Mouse (Mus musculus) kidney, postnatal 14 days (tissue): ENCODE measurements around the gene Ube4b.

ENCODE experiments used
- DNase-seq: peaks from one replicate; pipeline ENCODE4 v3.0.0; 2022; ENCODE audit warnings: mixed read lengths

Gene Ube4b

GRCm38 (mm10) chr4:149393311-149393995 lies 33.1 kb downstream of the Ube4b start:
- DNase-seq = no peak

- no peak for DNase-seq
These were observed 34.2 kb downstream of the Ube4b start for GRCm38 (mm10) chr4:149392359-149392758.

GRCm38 (mm10) chr4:149381001-149381400 lies 45.5 kb downstream of the Ube4b start:
- no peak for DNase-seq

GRCm38 (mm10) chr4:149379881-149380280 lies 46.7 kb downstream of the Ube4b start:
- DNase-seq = no peak

- no peak for DNase-seq
These were observed 47.7 kb downstream of the Ube4b start for GRCm38 (mm10) chr4:149378819-149379218.

GRCm38 (mm10) chr4:149376034-149376433 lies 50.5 kb downstream of the Ube4b start:
- no peak for DNase-seq

GRCm38 (mm10) chr4:149374662-149375061 lies 51.9 kb downstream of the Ube4b start:
- DNase-seq = no peak

GRCm38 (mm10) chr4:149373927-149374326 lies 52.6 kb downstream of the Ube4b start:
- DNase-seq = no peak

GRCm38 (mm10) chr4:149373431-149373830 lies 53.1 kb downstream of the Ube4b start:
- peak; percentile 61 for DNase-seq

GRCm38 (mm10) chr4:149365702-149366370 lies 60.7 kb downstream of the Ube4b start:
- DNase-seq = peak; percentile 35

- DNase-seq = peak; percentile 21
These were observed 61.7 kb downstream of the Ube4b start for GRCm38 (mm10) chr4:149364896-149365295.

- DNase-seq = no peak
These were observed 65.5 kb downstream of the Ube4b start for GRCm38 (mm10) chr4:149361051-149361450.

GRCm38 (mm10) chr4:149360647-149361046 lies 65.9 kb downstream of the Ube4b start:
- no peak for DNase-seq

GRCm38 (mm10) chr4:149357982-149358381 lies 68.6 kb downstream of the Ube4b start:
- DNase-seq = no peak

- DNase-seq = no peak
These were observed 71.9 kb downstream of the Ube4b start for GRCm38 (mm10) chr4:149354671-149355070.

- DNase-seq = peak; percentile 9
These were observed 74.9 kb downstream of the Ube4b start for GRCm38 (mm10) chr4:149351596-149352150.

- DNase-seq = no peak
These were observed 77.6 kb downstream of the Ube4b start for GRCm38 (mm10) chr4:149348963-149349362.

- DNase-seq = no peak
These were observed 80.7 kb downstream of the Ube4b start for GRCm38 (mm10) chr4:149345873-149346272.

GRCm38 (mm10) chr4:149344311-149344710 lies 82.2 kb downstream of the Ube4b start:
- no peak for DNase-seq

- DNase-seq = no peak
These were observed 85.9 kb downstream of the Ube4b start for GRCm38 (mm10) chr4:149340680-149341079.

GRCm38 (mm10) chr4:149339426-149340214 lies 86.9 kb downstream of the Ube4b start:
- no peak for DNase-seq

GRCm38 (mm10) chr4:149338137-149338536 lies 88.4 kb downstream of the Ube4b start:
- DNase-seq = no peak

- no peak for DNase-seq
These were observed 89.2 kb downstream of the Ube4b start for GRCm38 (mm10) chr4:149337353-149337752.
